Mouse (Mus musculus): ENCODE results near the gene D17Wsu92e. TPM values are rescaled to one million over a fixed set of nuclear protein-coding genes. Genes with fewer than 3 reads are reported as not detected.

D17Wsu92e gene
- polyA plus RNA-seq, 1 experiment from 2014 or later = 23.8 TPM

DNA sequence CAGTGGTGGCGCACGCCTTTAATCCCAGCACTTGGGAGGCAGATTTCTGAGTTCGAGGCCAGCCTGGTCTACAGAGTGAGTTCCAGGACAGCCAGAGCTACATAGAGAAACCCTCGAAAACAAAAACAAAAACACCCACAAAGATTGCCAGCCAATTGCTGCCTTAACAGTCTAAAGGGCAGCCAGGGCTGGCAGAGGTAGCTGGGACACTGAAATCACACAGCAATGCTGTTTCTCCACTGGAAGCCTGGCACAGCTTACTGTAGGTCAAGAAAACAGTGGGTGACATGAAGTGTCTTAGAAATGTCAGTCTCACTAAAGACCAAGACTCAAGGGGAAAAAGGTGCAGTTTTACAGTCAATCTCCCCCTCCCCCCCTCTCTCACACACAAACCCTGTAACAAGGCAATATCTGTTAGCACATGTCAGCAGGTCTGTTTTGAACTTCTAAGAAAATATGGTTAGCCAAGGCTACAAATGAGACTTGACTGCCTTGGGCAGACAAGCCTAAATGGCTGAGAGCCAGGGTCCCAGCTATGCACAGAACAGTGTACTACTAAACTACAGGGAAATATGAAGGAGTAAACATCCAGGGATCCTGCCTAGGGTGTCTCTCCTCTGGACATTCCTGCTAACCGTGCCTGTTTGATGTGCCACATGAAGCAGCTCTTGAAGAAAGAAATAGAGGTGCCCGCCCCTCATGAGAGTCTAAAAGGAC lies 31.8 kb downstream of the D17Wsu92e start:
- TF ChIP-seq CTCF (IDR thresholded peaks at IDR 0.05; ENCODE audit: low read depth) (no peak), EP300 (IDR thresholded peaks at IDR 0.05; ENCODE audit: low read depth) (no peak)
- H3K9ac ChIP-seq (replicated peaks) = no peak overlapping the region
- no peaks in the 10 kb centered on the region for H3K27me3 ChIP-seq (ENCODE audit: insufficient read depth, low read length)
- H3K4me2 ChIP-seq (ENCODE audit: low read depth, low read length) = no peak overlapping the region
- peaks cover 22% of the 10 kb centered on the region for H3K4me1 ChIP-seq (ENCODE audit: insufficient read depth)
- ATAC-seq (no peak), DNase-seq (no peak)
- H3K9me3 ChIP-seq (ENCODE audit: low read length) = no peaks in the 10 kb centered on the region
- WGBS (ENCODE audit: insufficient replicate concordance) = 85% methylated on average over 6 of the region's 6 CpGs
- H3K27ac ChIP-seq (ENCODE audit: low read depth) = peak overlapping the region; percentile 57
- H3K4me3 ChIP-seq (ENCODE audit: low read depth, low read length) = no peak overlapping the region
- H3K36me3 ChIP-seq (replicated peaks; ENCODE audit: insufficient read depth, low read length) = peaks cover 34% of the 10 kb centered on the region

- no peak overlapping the region for H3K4me3 ChIP-seq (ENCODE audit: low read depth, low read length)
- no peaks in the 10 kb centered on the region for H3K27me3 ChIP-seq (ENCODE audit: insufficient read depth, low read length)
- H3K27ac ChIP-seq (ENCODE audit: low read depth) = no peak overlapping the region
- no peak for DNase-seq
- no peaks in the 10 kb centered on the region for H3K9me3 ChIP-seq (ENCODE audit: low read length)
- no peak for ATAC-seq
- 72% methylated on average over 4 of the region's 4 CpGs for WGBS (ENCODE audit: insufficient replicate concordance)
- peaks cover 15% of the 10 kb centered on the region; the same call in 1 of the 2 replicates for H3K4me1 ChIP-seq (ENCODE audit: insufficient read depth)
- H3K9ac ChIP-seq (replicated peaks) = no peak overlapping the region
- TF ChIP-seq CTCF (IDR thresholded peaks at IDR 0.05; ENCODE audit: low read depth) (peak; percentile 54), EP300 (IDR thresholded peaks at IDR 0.05; ENCODE audit: low read depth) (no peak)
- no peak overlapping the region for H3K4me2 ChIP-seq (ENCODE audit: low read depth, low read length)
- peaks cover 37% of the 10 kb centered on the region for H3K36me3 ChIP-seq (replicated peaks; ENCODE audit: insufficient read depth, low read length)
Observed at GRCm38 (mm10) chr17:27783567-27783966, 36.9 kb downstream of the D17Wsu92e start.

DNA sequence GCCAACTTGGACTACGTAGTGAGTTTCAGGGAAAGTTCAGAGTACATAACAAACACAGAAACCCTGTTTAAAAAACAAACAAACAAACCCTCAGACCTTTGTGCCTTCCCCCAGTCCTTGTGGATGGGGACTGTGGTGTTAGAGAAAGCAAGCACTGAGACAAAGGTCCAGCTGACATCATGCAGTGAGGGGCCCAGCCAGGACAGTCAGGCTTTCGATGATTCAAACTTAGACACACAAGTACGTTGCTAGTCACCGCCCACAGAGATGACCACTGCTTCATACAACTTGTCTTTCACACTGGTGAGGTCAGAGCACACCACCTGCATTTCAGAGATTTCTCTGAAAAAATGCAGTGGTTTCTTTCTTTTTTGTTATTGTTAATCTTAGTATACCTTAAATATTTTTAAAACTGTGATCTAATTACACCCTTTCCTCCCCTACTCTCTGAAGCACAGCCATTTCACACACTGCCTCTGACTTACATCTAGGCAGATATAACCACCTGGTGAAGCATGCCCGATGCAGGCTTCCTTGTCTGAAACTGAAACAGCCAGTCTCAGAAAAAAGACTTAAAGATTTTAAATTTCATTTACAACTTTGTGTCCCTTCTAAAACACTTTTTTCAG lies 39.3 kb downstream of the D17Wsu92e start:
- Histone ChIP-seq H3K4me1 (ENCODE audit: insufficient read depth) (peaks cover 26% of the 10 kb centered on the region; the same call in 1 of the 2 replicates), H3K27ac (ENCODE audit: low read depth) (peak overlapping the region; percentile 90), H3K36me3 (replicated peaks; ENCODE audit: insufficient read depth, low read length) (peaks cover 39% of the 10 kb centered on the region), H3K27me3 (ENCODE audit: insufficient read depth, low read length) (no peaks in the 10 kb centered on the region), H3K4me3 (ENCODE audit: low read depth, low read length) (no peak overlapping the region), H3K4me2 (ENCODE audit: low read depth, low read length) (no peak overlapping the region), H3K9ac (replicated peaks) (0 out of 2 replicates have a peak overlapping the region, but pooled peaks have one; percentile 33), H3K9me3 (ENCODE audit: low read length) (no peaks in the 10 kb centered on the region)
- WGBS (ENCODE audit: insufficient replicate concordance) = 76% methylated on average over 5 of the region's 5 CpGs
- TF ChIP-seq EP300 (IDR thresholded peaks at IDR 0.05; ENCODE audit: low read depth) (no peak), CTCF (IDR thresholded peaks at IDR 0.05; ENCODE audit: low read depth) (no peak)
- peak; percentile 88 for ATAC-seq
- DNase-seq = peak; percentile 49

GRCm38 (mm10) chr17:27779755-27780154 lies 40.7 kb downstream of the D17Wsu92e start:
- DNase-seq (no peak), ATAC-seq (no peak)
- Histone ChIP-seq H3K36me3 (replicated peaks; ENCODE audit: insufficient read depth, low read length) (peaks cover 37% of the 10 kb centered on the region), H3K4me1 (ENCODE audit: insufficient read depth) (peaks cover 26% of the 10 kb centered on the region; the same call in 1 of the 2 replicates), H3K27me3 (ENCODE audit: insufficient read depth, low read length) (no peaks in the 10 kb centered on the region), H3K9me3 (ENCODE audit: low read length) (no peaks in the 10 kb centered on the region), H3K4me2 (ENCODE audit: low read depth, low read length) (0 out of 2 replicates have a peak overlapping the region, but pooled peaks have one; percentile 4), H3K4me3 (ENCODE audit: low read depth, low read length) (no peak overlapping the region), H3K27ac (ENCODE audit: low read depth) (peak overlapping the region; percentile 90), H3K9ac (replicated peaks) (0 out of 2 replicates have a peak overlapping the region, but pooled peaks have one; percentile 23)
- TF ChIP-seq EP300 (IDR thresholded peaks at IDR 0.05; ENCODE audit: low read depth) (no peak), CTCF (IDR thresholded peaks at IDR 0.05; ENCODE audit: low read depth) (no peak)
- WGBS (ENCODE audit: insufficient replicate concordance) = 31% methylated on average over 3 of the region's 3 CpGs

DNA sequence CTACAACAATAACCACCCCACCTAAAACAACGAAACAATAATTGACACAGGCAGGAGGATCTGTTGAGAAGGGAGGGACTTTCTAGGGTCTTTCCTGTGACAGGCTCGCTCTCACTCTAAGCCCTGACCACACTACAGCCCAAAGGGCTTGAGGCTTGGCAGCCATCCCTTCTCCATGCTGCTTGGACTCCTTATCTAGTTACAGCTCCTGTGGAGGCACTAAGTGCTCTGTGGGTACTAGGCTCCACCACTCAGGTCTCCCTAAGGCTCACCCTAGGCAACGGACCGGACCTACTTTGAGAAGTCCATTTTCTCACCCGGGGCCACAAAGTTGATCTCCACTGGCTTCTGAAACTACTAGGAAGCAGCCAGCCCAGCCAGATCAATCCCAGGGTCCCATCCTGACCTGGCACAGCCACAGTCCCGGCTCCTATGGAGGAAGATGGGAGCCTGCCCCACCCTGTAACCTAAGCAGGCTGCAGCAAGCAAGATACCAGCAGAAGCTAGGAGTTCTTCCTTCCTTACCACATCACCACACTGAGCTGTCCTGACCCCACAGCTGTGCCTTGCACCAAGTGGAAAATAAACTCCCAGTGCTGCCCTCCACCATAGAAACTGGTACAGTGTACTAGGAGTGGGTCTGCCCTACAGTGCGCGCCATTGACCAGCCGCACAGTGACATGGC lies 41.6 kb downstream of the D17Wsu92e start:
- Histone ChIP-seq H3K36me3 (replicated peaks; ENCODE audit: insufficient read depth, low read length) (peaks cover 37% of the 10 kb centered on the region), H3K27ac (ENCODE audit: low read depth) (peak overlapping the region; percentile 90)

More for the DNA sequence above, 41.6 kb downstream of the D17Wsu92e start:
- Histone ChIP-seq H3K9me3 (ENCODE audit: low read length) (no peaks in the 10 kb centered on the region), H3K27me3 (ENCODE audit: insufficient read depth, low read length) (no peaks in the 10 kb centered on the region), H3K4me2 (ENCODE audit: low read depth, low read length) (peak overlapping the region; percentile 56), H3K4me3 (ENCODE audit: low read depth, low read length) (0 out of 2 replicates have a peak overlapping the region, but pooled peaks have one; percentile 8), H3K4me1 (ENCODE audit: insufficient read depth) (peaks cover 26% of the 10 kb centered on the region; the same call in 1 of the 2 replicates), H3K9ac (replicated peaks) (peak overlapping the region; percentile 32; the same call in 1 of the 2 replicates)
- TF ChIP-seq EP300 (IDR thresholded peaks at IDR 0.05; ENCODE audit: low read depth) (no peak; the same call in 1 of the 2 replicates), CTCF (IDR thresholded peaks at IDR 0.05; ENCODE audit: low read depth) (no peak)
- peak; percentile 53 for DNase-seq
- 73% methylated on average over 9 of the region's 9 CpGs for WGBS (ENCODE audit: insufficient replicate concordance)
- peak; percentile 71 for ATAC-seq
